Mouse (Mus musculus) limb, embryonic 11.5 days (tissue): ENCODE results near the gene Pnpla1. TPM values are rescaled to one million over a fixed set of nuclear protein-coding genes. Genes with fewer than 3 reads are reported as not detected.

Source experiments
- ATAC-seq: fragments of 200-750 bp; cut with Nextera tagmentation; 2 replicates; pipeline ENCODE4 v1.8.0; 2017; ENCODE audit warnings: low read depth; ENCODE audit not compliant: insufficient number of reproducible peaks, low FRiP score, low TSS enrichment
- DNase-seq: peaks from one replicate; pipeline ENCODE4 v3.0.0-alpha.2; 2015; ENCODE audit warnings: low spot score
- H3K27ac ChIP-seq: fragments of 300-500 bp; sonication (generic); replicated peaks from 2 replicates; pipeline ENCODE4 v1.5.1; 2014; ENCODE audit warnings: low read depth, mild to moderate bottlenecking, low read length
- H3K27me3 ChIP-seq: fragments of 300-500 bp; sonication (generic); 2 replicates; pipeline ENCODE4 v1.6.1; 2014; ENCODE audit warnings: mild to moderate bottlenecking, low read length, mixed read lengths; ENCODE audit not compliant: control insufficient read depth, insufficient read depth
- H3K36me3 ChIP-seq: fragments of 300-500 bp; sonication (generic); 2 replicates; pipeline ENCODE4 v1.6.1; 2014; ENCODE audit warnings: mild to moderate bottlenecking, low read length, moderate library complexity, mixed read lengths; ENCODE audit not compliant: control insufficient read depth, insufficient read depth
- H3K4me1 ChIP-seq: fragments of 300-500 bp; sonication (generic); 2 replicates; pipeline ENCODE4 v1.6.1; 2014; ENCODE audit warnings: low read length, mixed read lengths; ENCODE audit not compliant: control insufficient read depth, insufficient read depth
- H3K4me2 ChIP-seq: fragments of 300-500 bp; sonication (generic); 2 replicates; pipeline ENCODE4 v1.6.1; 2014; ENCODE audit warnings: low read depth, mild to moderate bottlenecking, moderate library complexity; ENCODE audit not compliant: severe bottlenecking
- H3K4me3 ChIP-seq: fragments of 300-500 bp; sonication (generic); 2 replicates; pipeline ENCODE4 v1.5.1; 2014; ENCODE audit warnings: low read depth, low read length
- H3K9ac ChIP-seq: fragments of 300-500 bp; sonication (generic); 2 replicates; pipeline ENCODE4 v1.6.1; 2014; ENCODE audit warnings: mild to moderate bottlenecking, low read length
- H3K9me3 ChIP-seq: fragments of 300-500 bp; sonication (generic); 2 replicates; pipeline ENCODE4 v1.6.1; 2016; ENCODE audit warnings: low read length; ENCODE audit not compliant: control insufficient read depth
- WGBS: fragments of 180-500 bp; shearing (Covaris S2); extraction: QIAGEN DNeasy Blood & Tissue Kit; methylation state at CpG from one replicate; pipeline ENCODE4 v1.1.7; 2014; 5-methylcytosine and 5-hydroxymethylcytosine counted together
- polyA plus RNA-seq: library from polyadenylated mRNA; unstranded; fragments of >200 nt; fragmentation: Nextera tagmentation; extraction: Ambion mirVana; gene quantifications from 2 replicates; pipeline ENCODE4 v1.2.1, GENCODE M21; 2014

Gene Pnpla1
- polyA plus RNA-seq, 1 experiment from 2014 or later, result not detected

- Histone ChIP-seq H3K9me3 (no peaks in the 10 kb centered on the region), H3K36me3 (no peaks in the 10 kb centered on the region), H3K9ac (no peak overlapping the region), H3K4me1 (0 out of 2 replicates have a peak, but pooled peaks cover 4% of the 10 kb centered on the region), H3K4me2 (no peak overlapping the region), H3K4me3 (no peak overlapping the region), H3K27me3 (no peaks in the 10 kb centered on the region), H3K27ac (no peak overlapping the region)
- ATAC-seq (no peak), DNase-seq (no peak)
- WGBS, result 78% methylated on average over 11 of the region's 11 CpGs
These were observed 13.6 kb downstream of the Pnpla1 start for GRCm38 (mm10) chr17:28871831-28872230.

GRCm38 (mm10) chr17:28872322-28872721 lies 14.1 kb downstream of the Pnpla1 start:
- Histone ChIP-seq H3K27me3 (no peaks in the 10 kb centered on the region), H3K9me3 (no peaks in the 10 kb centered on the region), H3K4me3 (no peak overlapping the region), H3K27ac (no peak overlapping the region), H3K4me1 (0 out of 2 replicates have a peak, but pooled peaks cover 4% of the 10 kb centered on the region), H3K4me2 (no peak overlapping the region), H3K9ac (no peak overlapping the region), H3K36me3 (no peaks in the 10 kb centered on the region; the same call in 1 of the 2 replicates)
- ATAC-seq, result no peak
- DNase-seq, result no peak
- WGBS, result 88% methylated on average over 7 of the region's 7 CpGs

GRCm38 (mm10) chr17:28874216-28874615 lies 16.0 kb downstream of the Pnpla1 start:
- Histone ChIP-seq H3K27me3 (no peaks in the 10 kb centered on the region), H3K9ac (no peak overlapping the region), H3K27ac (no peak overlapping the region), H3K4me1 (0 out of 2 replicates have a peak, but pooled peaks cover 4% of the 10 kb centered on the region), H3K4me3 (no peak overlapping the region), H3K4me2 (no peak overlapping the region), H3K9me3 (no peaks in the 10 kb centered on the region), H3K36me3 (no peaks in the 10 kb centered on the region; the same call in 1 of the 2 replicates)
- no peak for ATAC-seq
- DNase-seq, result no peak
- WGBS, result 77% methylated on average over 4 of the region's 4 CpGs

GRCm38 (mm10) chr17:28874825-28875224 lies 16.6 kb downstream of the Pnpla1 start:
- Histone ChIP-seq H3K4me3 (no peak overlapping the region), H3K4me1 (no peaks in the 10 kb centered on the region), H3K27me3 (no peaks in the 10 kb centered on the region), H3K4me2 (no peak overlapping the region), H3K9me3 (no peaks in the 10 kb centered on the region), H3K27ac (no peak overlapping the region), H3K36me3 (no peaks in the 10 kb centered on the region; the same call in 1 of the 2 replicates), H3K9ac (no peak overlapping the region)
- ATAC-seq (no peak), DNase-seq (no peak)
- WGBS, result 78% methylated on average over 7 of the region's 7 CpGs

- Histone ChIP-seq H3K4me2 (no peak overlapping the region), H3K9me3 (no peaks in the 10 kb centered on the region), H3K4me3 (no peak overlapping the region), H3K9ac (no peak overlapping the region), H3K4me1 (no peaks in the 10 kb centered on the region), H3K36me3 (no peaks in the 10 kb centered on the region; the same call in 1 of the 2 replicates), H3K27me3 (no peaks in the 10 kb centered on the region), H3K27ac (no peak overlapping the region)
- peak; percentile 40 for DNase-seq
- 45% methylated on average over 8 of the region's 8 CpGs for WGBS
- no peak for ATAC-seq
These were observed 17.1 kb downstream of the Pnpla1 start for GRCm38 (mm10) chr17:28875316-28875715.

GRCm38 (mm10) chr17:28876331-28876730 lies 18.1 kb downstream of the Pnpla1 start:
- Histone ChIP-seq H3K4me1 (no peaks in the 10 kb centered on the region), H3K9ac (no peak overlapping the region), H3K27me3 (no peaks in the 10 kb centered on the region), H3K4me3 (no peak overlapping the region), H3K36me3 (no peaks in the 10 kb centered on the region; the same call in 1 of the 2 replicates), H3K27ac (no peak overlapping the region), H3K9me3 (no peaks in the 10 kb centered on the region), H3K4me2 (no peak overlapping the region)
- ATAC-seq (no peak), DNase-seq (no peak)
- WGBS, result 69% methylated on average over 5 of the region's 5 CpGs

GRCm38 (mm10) chr17:28876821-28877220 lies 18.6 kb downstream of the Pnpla1 start:
- Histone ChIP-seq H3K27ac (no peak overlapping the region), H3K4me3 (no peak overlapping the region), H3K36me3 (no peaks in the 10 kb centered on the region; the same call in 1 of the 2 replicates), H3K9me3 (no peaks in the 10 kb centered on the region), H3K9ac (no peak overlapping the region), H3K27me3 (no peaks in the 10 kb centered on the region), H3K4me2 (no peak overlapping the region; the same call in 1 of the 2 replicates), H3K4me1 (no peaks in the 10 kb centered on the region)
- peak; percentile 66 for DNase-seq
- ATAC-seq, result no peak
- 18% methylated on average over 19 of the region's 19 CpGs for WGBS

- Histone ChIP-seq H3K9me3 (no peaks in the 10 kb centered on the region), H3K4me1 (no peaks in the 10 kb centered on the region), H3K36me3 (no peaks in the 10 kb centered on the region; the same call in 1 of the 2 replicates), H3K4me3 (no peak overlapping the region), H3K27me3 (no peaks in the 10 kb centered on the region), H3K4me2 (no peak overlapping the region), H3K9ac (no peak overlapping the region), H3K27ac (no peak overlapping the region)
- WGBS, result 7% methylated on average over 18 of the region's 18 CpGs
- 0 out of 2 replicates have a peak, but pooled peaks have one; percentile 36 for ATAC-seq
- peak; percentile 92 for DNase-seq
These were observed 21.8 kb downstream of the Pnpla1 start for GRCm38 (mm10) chr17:28879931-28880391.

GRCm38 (mm10) chr17:28882316-28882715 lies 24.1 kb downstream of the Pnpla1 start:
- Histone ChIP-seq H3K27me3 (no peaks in the 10 kb centered on the region), H3K27ac (no peak overlapping the region), H3K4me3 (no peak overlapping the region), H3K4me2 (no peak overlapping the region), H3K9me3 (no peaks in the 10 kb centered on the region), H3K4me1 (no peaks in the 10 kb centered on the region), H3K36me3 (no peaks in the 10 kb centered on the region; the same call in 1 of the 2 replicates), H3K9ac (no peak overlapping the region)
- no peak for ATAC-seq
- DNase-seq, result peak; percentile 77
- WGBS, result 4% methylated on average over 12 of the region's 12 CpGs
